Mouse (Mus musculus) embryo, embryonic 11.5 days (tissue): ENCODE results near the gene Olfr1086.
"Not testable (repeated sequence)": the region's sequence is repeated elsewhere in the genome, so short reads cannot be mapped to it uniquely, and the experiment has no call there.

Experiments
- DNase-seq: peaks from one replicate; pipeline ENCODE4 v3.0.0-alpha.2; 2012; ENCODE audit warnings: low read depth, low spot score

Gene Olfr1086

DNA sequence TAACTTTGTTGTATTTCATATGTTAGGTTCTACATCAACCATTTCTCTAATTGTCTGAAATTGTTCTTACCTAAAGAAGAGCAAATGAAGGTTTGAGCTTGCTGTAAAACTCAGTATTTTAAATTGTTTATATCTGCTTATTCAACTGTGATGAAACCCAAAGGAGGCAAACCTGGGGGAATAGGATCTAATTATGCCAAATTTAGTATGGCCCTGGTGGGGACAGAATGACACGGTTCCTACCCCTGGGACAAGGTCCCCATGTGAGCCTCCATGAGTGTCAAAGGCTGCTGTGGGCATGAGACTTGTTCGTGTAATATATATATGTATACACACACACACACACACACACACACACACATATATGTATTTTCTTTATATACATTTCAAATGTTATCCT lies at the start of gene Olfr1086:
Gene Olfr1086 (minus strand): TSS at position 101 of the 400 bp plus-strand sequence.
- no peak for DNase-seq

DNA sequence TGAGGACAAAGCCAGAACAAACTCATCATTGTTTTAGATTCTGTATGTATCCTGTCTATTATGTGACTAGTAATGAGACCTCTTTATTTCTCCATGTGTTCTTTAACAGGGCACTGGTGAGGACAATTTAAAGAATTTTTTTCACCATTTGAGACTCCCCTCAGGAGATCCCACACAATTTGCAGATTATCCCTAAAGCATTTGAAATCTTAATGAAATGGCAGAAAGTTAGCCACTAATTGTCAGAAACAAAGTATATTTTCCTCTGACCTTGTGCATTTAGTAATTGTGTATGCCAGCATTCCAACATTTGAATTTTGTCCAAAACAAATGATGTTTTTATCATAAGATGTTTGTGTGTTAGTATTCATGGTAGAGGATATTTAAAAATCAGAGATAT lies 18.4 kb upstream of the Olfr1086 start, which contains the start of gene Olfr1087:
Gene Olfr1087 (minus strand): TSS at position 101 of the 400 bp plus-strand sequence.
- DNase-seq = no peak

DNA sequence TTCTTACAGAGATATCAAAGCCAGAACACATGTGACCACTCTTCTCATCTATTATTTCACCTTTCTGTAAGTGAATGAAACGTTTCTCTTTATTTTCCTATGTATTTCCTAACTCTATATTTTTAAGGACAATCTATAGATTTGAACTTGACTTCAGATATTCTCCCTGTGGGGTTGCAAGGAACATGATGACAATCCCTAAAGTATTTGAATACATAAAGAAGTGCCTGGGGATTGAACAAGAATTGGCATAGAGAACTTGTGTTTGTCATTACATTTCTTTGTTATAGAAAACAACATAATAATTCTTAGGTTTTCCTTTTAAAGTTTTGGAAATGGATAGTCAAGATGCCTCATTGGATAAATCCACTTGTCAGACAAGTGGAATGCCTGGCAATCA lies 18.0 kb downstream of the Olfr1086 start, which contains the start of gene Olfr1085:
Gene Olfr1085 (minus strand): TSS at position 101 of the 400 bp plus-strand sequence.
- no peak for DNase-seq

DNA sequence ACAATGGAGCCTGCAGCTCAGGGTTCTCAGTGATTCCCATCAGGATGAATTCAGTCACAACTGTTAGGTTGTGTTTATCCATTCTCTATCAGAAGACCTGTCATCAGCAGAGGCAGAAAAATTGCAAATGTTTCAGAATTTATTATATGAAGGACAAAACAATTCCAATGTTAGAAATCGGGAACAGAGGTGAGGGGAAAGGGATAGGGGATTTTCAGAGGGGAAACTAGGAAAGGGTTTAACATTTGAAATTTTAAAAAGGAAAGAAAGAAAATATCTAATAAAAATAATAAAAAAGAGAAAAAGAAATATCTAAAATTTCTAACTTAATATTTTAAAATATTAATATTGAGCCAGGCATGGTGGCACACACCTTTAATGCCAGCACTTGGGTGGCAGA lies 40.3 kb downstream of the Olfr1086 start, which contains the start of gene Olfr1084:
Gene Olfr1084 (minus strand): TSS at position 101 of the 400 bp plus-strand sequence.
- not testable (repeated sequence) for DNase-seq
